Mouse (Mus musculus): ENCODE results near the gene Adipoq.

- TF ChIP-seq EP300 (IDR thresholded peaks at IDR 0.05; ENCODE audit: low read depth): no peak
- TF ChIP-seq CTCF (IDR thresholded peaks at IDR 0.05; ENCODE audit: low read depth): peak; percentile 48
These were observed 5.1 kb downstream of the Adipoq start for GRCm38 (mm10) chr16:23151423-23151822.

All from liver, embryonic 14.5 days (tissue).